Mouse (Mus musculus): Measurements from ENCODE around the gene Prr13.

The Prr13 gene

GRCm38 (mm10) chr15:102505073-102505769, 46.4 kb downstream of the Prr13 start:
- no peak for DNase-seq (ENCODE audit: low read depth, low spot score)

DNA sequence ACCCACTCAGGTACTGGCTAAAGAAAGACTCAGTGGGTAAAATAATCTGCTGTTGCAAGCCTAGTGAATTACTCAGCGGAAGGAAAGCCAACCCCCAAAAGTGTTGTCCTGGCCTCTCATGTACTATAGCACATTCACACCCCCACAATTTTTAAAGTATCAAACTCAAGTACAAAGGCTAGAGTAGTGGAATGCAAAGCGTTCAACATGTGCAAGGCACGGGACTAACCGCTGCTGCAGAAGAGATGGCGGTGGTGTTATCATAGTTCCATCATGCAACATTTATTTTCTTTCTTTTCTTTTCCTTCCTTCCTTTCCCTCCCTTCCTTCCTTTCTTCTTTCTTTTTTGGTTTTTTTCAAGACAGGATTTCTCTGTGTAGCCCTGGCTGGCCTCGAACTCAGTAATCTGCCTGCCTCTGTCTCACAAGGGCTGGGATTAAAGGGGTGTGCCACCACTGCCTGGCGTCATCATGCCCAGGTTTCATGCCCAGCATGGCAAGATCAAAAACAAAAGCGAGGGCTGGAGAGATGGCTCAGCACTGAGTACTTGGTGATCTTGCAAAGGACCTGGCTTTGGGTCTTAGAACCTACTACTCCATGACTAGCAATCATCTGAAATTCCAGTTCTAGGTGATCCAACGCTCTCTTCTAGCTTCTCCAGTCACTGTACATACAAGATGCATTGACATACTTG, 47.1 kb downstream of the Prr13 start:
- DNase-seq (ENCODE audit: low read depth, low spot score), result no peak

DNA sequence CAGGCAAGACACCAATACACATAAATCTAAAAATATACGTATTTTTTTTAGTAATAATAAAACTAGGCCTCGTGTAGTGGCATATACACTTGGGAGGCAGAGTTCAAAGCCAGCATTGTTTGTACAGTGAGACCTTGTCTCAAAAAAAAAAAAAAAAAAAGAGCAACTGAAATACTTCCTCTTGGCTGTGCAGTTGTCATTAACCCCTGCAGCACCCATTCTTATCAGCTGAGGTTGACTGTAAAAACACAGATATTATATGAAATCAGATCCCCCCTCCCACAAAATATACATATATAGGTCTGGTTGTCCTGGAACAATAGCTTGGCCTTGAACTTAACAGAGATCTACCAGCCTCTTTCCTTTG, 47.6 kb downstream of the Prr13 start:
- DNase-seq (ENCODE audit: low read depth, low spot score), result no peak

DNA sequence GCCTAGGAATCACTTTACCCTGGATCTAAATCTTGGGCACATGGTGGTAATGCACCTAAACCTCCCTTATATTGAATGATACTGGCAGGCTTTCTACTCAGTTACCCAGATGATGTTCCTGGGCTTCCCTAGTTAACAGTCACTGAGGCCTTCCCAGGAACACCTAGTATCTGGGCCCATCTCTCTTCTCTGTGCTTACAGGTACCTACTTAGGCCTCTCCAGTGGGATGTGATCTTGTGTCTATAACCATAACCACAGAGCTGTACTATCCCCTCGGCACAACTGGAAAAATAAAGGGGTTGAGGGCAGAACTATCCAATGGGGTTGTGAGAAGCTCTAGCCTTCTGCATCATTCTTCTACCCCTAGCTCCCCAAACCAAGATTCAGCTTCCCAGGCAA, 48.0 kb downstream of the Prr13 start:
- DNase-seq (ENCODE audit: low read depth, low spot score), result no peak

DNA sequence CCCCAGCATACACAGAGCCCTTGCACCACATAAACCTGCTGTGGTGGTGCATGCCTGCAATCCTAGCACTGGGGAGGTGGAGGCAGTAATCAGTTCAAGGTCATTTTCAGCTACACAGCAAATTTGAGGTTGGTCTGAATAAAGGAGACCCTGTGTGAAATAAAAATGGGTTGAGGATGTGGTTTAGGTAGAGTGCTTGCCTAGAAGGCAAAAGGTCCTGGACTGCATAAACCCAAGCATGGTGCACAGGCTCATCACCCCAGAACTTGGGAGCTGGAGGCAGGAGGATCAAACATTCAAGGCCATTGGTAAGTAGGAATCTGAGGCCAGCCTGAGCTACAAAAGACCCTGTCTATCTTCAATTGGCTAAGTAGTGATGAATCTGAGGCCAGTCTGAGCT, 48.7 kb downstream of the Prr13 start:
- DNase-seq (ENCODE audit: low read depth, low spot score), result no peak

- DNase-seq (ENCODE audit: low read depth, low spot score), result no peak
These were observed 49.5 kb downstream of the Prr13 start for GRCm38 (mm10) chr15:102508336-102508735.

- no peak for DNase-seq (ENCODE audit: low read depth, low spot score)
These were observed 51.3 kb downstream of the Prr13 start for GRCm38 (mm10) chr15:102510110-102510509.

- peak; percentile 96 for DNase-seq (ENCODE audit: low read depth, low spot score)
These were observed 51.9 kb downstream of the Prr13 start for GRCm38 (mm10) chr15:102510590-102511284.

GRCm38 (mm10) chr15:102511285-102511833, 52.5 kb downstream of the Prr13 start:
- no peak for DNase-seq (ENCODE audit: low read depth, low spot score)

DNA sequence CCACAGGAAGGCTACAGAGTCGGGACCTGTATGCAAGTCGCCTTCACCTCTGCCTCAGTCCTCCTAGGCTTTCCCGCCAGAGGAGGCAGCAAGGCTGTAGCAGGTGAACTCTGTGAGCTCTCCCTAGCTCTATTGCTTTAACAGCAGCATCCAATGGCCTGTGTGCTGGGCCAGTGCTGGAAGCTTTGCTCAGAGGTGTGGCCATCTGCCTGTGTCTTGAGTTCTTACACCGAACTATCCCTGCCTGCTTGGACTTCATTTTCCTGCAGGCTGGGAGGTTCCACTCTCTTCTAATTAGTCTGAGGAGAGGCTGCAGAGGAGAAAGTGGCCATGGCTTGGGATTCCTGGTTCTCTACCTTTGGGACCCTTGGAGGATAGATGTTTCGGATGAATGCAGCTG, 53.2 kb downstream of the Prr13 start:
- DNase-seq (ENCODE audit: low read depth, low spot score), result no peak

All from WW6 (cell line).